Mouse (Mus musculus): Measurements from ENCODE around the gene 1700061G19Rik. TPM values are rescaled to one million over a fixed set of nuclear protein-coding genes. Genes with fewer than 3 reads are reported as not detected.
A peak's percentile ranks its signal among the peaks of the same experiment; 100 is the strongest.

1700061G19Rik gene
- polyA plus RNA-seq, 1 experiment from 2014 or later, result 0.23 TPM

GRCm38 (mm10) chr17:56888050-56888449 lies 12.8 kb downstream of the 1700061G19Rik start:
- WGBS, result 88% methylated on average over 2 of the region's 3 CpGs
- peak; percentile 26; the same call in 1 of the 2 replicates for TF ChIP-seq CTCF (IDR thresholded peaks at IDR 0.05; ENCODE audit: low read depth)

GRCm38 (mm10) chr17:56890018-56890417 lies 14.7 kb downstream of the 1700061G19Rik start:
- 99% methylated on average over 2 of the region's 2 CpGs for WGBS
- Histone ChIP-seq H3K27ac (ENCODE audit: low read depth, low read length) (no peak overlapping the region), H3K4me1 (replicated peaks; ENCODE audit: control insufficient read depth, insufficient read depth, low read length) (no peaks in the 10 kb centered on the region), H3K9ac (ENCODE audit: low read depth, low read length) (no peak overlapping the region), H3K27me3 (replicated peaks; ENCODE audit: control insufficient read depth, insufficient read depth, low read length) (no peaks in the 10 kb centered on the region), H3K36me3 (ENCODE audit: control insufficient read depth, insufficient read depth) (peaks cover 36% of the 10 kb centered on the region), H3K4me2 (replicated peaks; ENCODE audit: low read depth) (no peak overlapping the region), H3K4me3 (ENCODE audit: low read depth, low read length) (no peak overlapping the region), H3K9me3 (ENCODE audit: control insufficient read depth) (no peaks in the 10 kb centered on the region)
- no peak for ATAC-seq
- TF ChIP-seq CTCF (IDR thresholded peaks at IDR 0.05; ENCODE audit: low read depth), result no peak

More at GRCm38 (mm10) chr17:56888050-56888449, 12.8 kb downstream of the 1700061G19Rik start:
- Histone ChIP-seq H3K9ac (ENCODE audit: low read depth, low read length) (no peak overlapping the region), H3K9me3 (ENCODE audit: control insufficient read depth) (no peaks in the 10 kb centered on the region), H3K4me3 (ENCODE audit: low read depth, low read length) (no peak overlapping the region), H3K4me2 (replicated peaks; ENCODE audit: low read depth) (no peak overlapping the region), H3K36me3 (ENCODE audit: control insufficient read depth, insufficient read depth) (peaks cover 17% of the 10 kb centered on the region), H3K27me3 (replicated peaks; ENCODE audit: control insufficient read depth, insufficient read depth, low read length) (no peaks in the 10 kb centered on the region), H3K4me1 (replicated peaks; ENCODE audit: control insufficient read depth, insufficient read depth, low read length) (no peaks in the 10 kb centered on the region), H3K27ac (ENCODE audit: low read depth, low read length) (no peak overlapping the region)
- no peak for ATAC-seq

GRCm38 (mm10) chr17:56895368-56895918 lies 20.2 kb downstream of the 1700061G19Rik start:
- H3K4me1 ChIP-seq (replicated peaks; ENCODE audit: control insufficient read depth, insufficient read depth, low read length), result no peaks in the 10 kb centered on the region
- TF ChIP-seq CTCF (IDR thresholded peaks at IDR 0.05; ENCODE audit: low read depth), result no peak
- ATAC-seq, result no peak

GRCm38 (mm10) chr17:56896513-56897129 lies 21.3 kb downstream of the 1700061G19Rik start:
- Histone ChIP-seq H3K27ac (ENCODE audit: low read depth, low read length) (no peak overlapping the region), H3K9ac (ENCODE audit: low read depth, low read length) (no peak overlapping the region), H3K4me3 (ENCODE audit: low read depth, low read length) (no peak overlapping the region), H3K9me3 (ENCODE audit: control insufficient read depth) (no peaks in the 10 kb centered on the region), H3K4me1 (replicated peaks; ENCODE audit: control insufficient read depth, insufficient read depth, low read length) (no peaks in the 10 kb centered on the region), H3K4me2 (replicated peaks; ENCODE audit: low read depth) (no peak overlapping the region), H3K27me3 (replicated peaks; ENCODE audit: control insufficient read depth, insufficient read depth, low read length) (no peaks in the 10 kb centered on the region), H3K36me3 (ENCODE audit: control insufficient read depth, insufficient read depth) (peaks cover 88% of the 10 kb centered on the region)
- 81% methylated on average over 6 of the region's 6 CpGs for WGBS
- no peak for TF ChIP-seq CTCF (IDR thresholded peaks at IDR 0.05; ENCODE audit: low read depth)
- ATAC-seq, result no peak

More at GRCm38 (mm10) chr17:56895368-56895918, 20.2 kb downstream of the 1700061G19Rik start:
- Histone ChIP-seq H3K27ac (ENCODE audit: low read depth, low read length) (no peak overlapping the region), H3K9me3 (ENCODE audit: control insufficient read depth) (no peaks in the 10 kb centered on the region), H3K9ac (ENCODE audit: low read depth, low read length) (no peak overlapping the region), H3K4me2 (replicated peaks; ENCODE audit: low read depth) (no peak overlapping the region), H3K4me3 (ENCODE audit: low read depth, low read length) (no peak overlapping the region), H3K27me3 (replicated peaks; ENCODE audit: control insufficient read depth, insufficient read depth, low read length) (no peaks in the 10 kb centered on the region), H3K36me3 (ENCODE audit: control insufficient read depth, insufficient read depth) (peaks cover 79% of the 10 kb centered on the region)
- 89% methylated on average over 9 of the region's 9 CpGs for WGBS

GRCm38 (mm10) chr17:56897630-56898195 lies 22.4 kb downstream of the 1700061G19Rik start:
- Histone ChIP-seq H3K4me2 (replicated peaks; ENCODE audit: low read depth) (no peak overlapping the region), H3K9ac (ENCODE audit: low read depth, low read length) (no peak overlapping the region), H3K9me3 (ENCODE audit: control insufficient read depth) (no peaks in the 10 kb centered on the region), H3K27ac (ENCODE audit: low read depth, low read length) (no peak overlapping the region), H3K4me1 (replicated peaks; ENCODE audit: control insufficient read depth, insufficient read depth, low read length) (no peaks in the 10 kb centered on the region), H3K27me3 (replicated peaks; ENCODE audit: control insufficient read depth, insufficient read depth, low read length) (no peaks in the 10 kb centered on the region), H3K4me3 (ENCODE audit: low read depth, low read length) (no peak overlapping the region), H3K36me3 (ENCODE audit: control insufficient read depth, insufficient read depth) (peaks cover 88% of the 10 kb centered on the region)
- peak; percentile 99 for TF ChIP-seq CTCF (IDR thresholded peaks at IDR 0.05; ENCODE audit: low read depth)
- ATAC-seq, result peak; percentile 80
- 76% methylated on average over 7 of the region's 7 CpGs for WGBS

GRCm38 (mm10) chr17:56902698-56903097 lies 27.4 kb downstream of the 1700061G19Rik start:
- 88% methylated on average over 5 of the region's 5 CpGs for WGBS
- H3K4me2 ChIP-seq (replicated peaks; ENCODE audit: low read depth), result no peak overlapping the region
- peaks cover 52% of the 10 kb centered on the region for H3K36me3 ChIP-seq (ENCODE audit: control insufficient read depth, insufficient read depth)
- no peak overlapping the region for H3K4me3 ChIP-seq (ENCODE audit: low read depth, low read length)
- H3K27ac ChIP-seq (ENCODE audit: low read depth, low read length), result no peak overlapping the region
- no peaks in the 10 kb centered on the region for H3K27me3 ChIP-seq (replicated peaks; ENCODE audit: control insufficient read depth, insufficient read depth, low read length)
- no peak overlapping the region for H3K9ac ChIP-seq (ENCODE audit: low read depth, low read length)
- H3K9me3 ChIP-seq (ENCODE audit: control insufficient read depth), result no peaks in the 10 kb centered on the region
- no peaks in the 10 kb centered on the region for H3K4me1 ChIP-seq (replicated peaks; ENCODE audit: control insufficient read depth, insufficient read depth, low read length)
- ATAC-seq, result no peak
- TF ChIP-seq CTCF (IDR thresholded peaks at IDR 0.05; ENCODE audit: low read depth), result no peak
